Mouse (Mus musculus): ENCODE results near the gene Olfr1391.
"Not testable (repeated sequence)": the region's sequence is repeated elsewhere in the genome, so short reads cannot be mapped to it uniquely, and the experiment has no call there.

The Olfr1391 gene

DNA sequence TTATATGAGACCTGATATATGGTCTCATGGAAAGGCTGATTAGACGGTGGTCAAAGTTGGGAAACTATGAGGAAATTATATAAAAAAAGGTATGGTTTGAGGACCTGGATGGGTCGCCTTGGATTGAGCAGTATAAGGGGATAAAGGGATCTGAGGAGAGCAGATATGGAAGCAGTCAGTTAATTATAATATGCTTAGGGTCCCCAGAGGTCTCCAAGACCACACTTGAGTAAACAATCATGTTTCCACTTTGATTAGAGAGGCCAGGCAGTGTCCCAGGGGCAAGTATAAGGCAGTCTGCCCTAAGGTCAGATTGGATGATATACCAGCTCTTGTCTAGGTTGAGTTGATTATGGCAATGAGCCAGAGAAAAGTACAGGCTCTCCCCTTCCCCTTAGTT is at the start of gene Olfr1391:
Gene Olfr1391, plus strand, starts transcription at position 301 of the 400 bp plus-strand sequence.
- DNase-seq (ENCODE audit: low read depth, low spot score), result no peak

DNA sequence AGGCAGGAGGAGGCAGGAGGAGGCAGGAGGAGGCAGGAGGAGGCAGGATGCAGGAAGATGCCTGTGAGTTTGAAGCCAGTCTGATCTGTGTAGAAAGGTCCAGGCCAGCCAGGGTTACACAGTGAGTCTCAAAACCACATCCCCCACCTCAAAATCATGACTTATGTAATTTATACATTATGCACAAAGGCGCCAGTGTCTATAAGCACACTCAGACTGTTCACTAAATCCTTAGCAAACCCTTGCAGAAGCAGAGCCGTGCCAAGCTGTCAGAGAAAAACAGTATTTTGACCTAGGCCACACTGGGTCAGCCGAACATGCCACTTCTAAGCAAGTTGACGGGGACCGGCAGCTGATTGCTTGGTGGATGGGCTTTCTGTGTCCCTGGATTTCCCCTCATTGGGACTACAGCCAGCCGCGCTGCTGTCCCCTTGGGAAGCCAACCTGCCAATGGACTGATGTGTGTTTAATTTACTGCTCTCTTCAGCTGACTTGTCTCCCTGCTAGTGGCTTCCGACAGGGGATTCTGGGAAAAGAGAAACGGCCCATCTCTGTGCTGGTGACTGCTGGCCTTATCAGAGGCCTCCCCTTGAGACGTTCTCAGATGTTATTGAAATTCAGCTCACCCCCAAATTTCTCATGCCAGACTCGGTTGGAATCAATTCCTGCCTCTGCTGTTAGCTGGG is 48.6 kb upstream of the Olfr1391 start:
- DNase-seq (ENCODE audit: low read depth, low spot score), result no peak

DNA sequence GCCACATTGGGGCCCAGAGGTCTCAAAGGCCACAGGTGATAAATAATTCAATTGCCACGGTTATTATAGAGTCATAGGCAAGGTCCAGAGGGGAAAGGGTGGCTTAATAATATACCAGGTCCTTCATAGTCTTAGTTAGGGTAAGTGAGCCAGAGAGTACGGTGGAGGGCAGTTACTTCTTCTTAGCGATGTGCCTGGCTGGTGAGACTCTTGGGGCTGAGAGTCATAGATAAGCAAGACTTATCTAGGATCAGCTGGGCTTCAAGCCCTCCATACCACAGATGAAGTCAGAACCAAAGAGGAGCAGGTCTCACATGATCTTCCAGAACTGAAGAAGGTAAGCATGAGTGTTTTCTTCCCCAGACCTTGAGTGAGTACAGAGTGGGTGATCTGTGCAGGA is 44.3 kb upstream of the Olfr1391 start, which contains the start of gene Olfr1393:
Gene Olfr1393, plus strand, starts transcription at position 83 of the 400 bp plus-strand sequence.
- DNase-seq (ENCODE audit: low read depth, low spot score), result no peak

DNA sequence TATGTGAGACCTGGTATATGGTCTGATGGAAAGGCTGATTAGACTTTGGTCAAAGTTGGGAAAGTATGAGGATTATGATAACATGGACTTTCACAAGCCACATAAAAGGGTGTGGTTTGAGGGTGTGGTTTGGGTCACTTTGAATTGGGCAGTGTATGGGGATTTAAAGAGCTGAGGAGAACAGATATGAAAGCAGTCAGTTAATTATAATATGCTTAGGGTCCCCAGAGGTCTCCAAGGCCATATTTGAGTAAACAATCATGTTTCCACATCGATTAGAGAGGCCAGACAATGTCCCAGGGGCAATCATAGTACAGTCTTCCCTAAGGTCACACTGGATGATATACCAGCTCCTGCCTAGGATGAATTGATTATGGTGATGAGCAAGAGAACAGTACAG is 37.6 kb upstream of the Olfr1391 start, which contains the start of gene Olfr1392:
Gene Olfr1392, plus strand, starts transcription at position 301 of the 400 bp plus-strand sequence.
- not testable (repeated sequence) for DNase-seq (ENCODE audit: low read depth, low spot score)

DNA sequence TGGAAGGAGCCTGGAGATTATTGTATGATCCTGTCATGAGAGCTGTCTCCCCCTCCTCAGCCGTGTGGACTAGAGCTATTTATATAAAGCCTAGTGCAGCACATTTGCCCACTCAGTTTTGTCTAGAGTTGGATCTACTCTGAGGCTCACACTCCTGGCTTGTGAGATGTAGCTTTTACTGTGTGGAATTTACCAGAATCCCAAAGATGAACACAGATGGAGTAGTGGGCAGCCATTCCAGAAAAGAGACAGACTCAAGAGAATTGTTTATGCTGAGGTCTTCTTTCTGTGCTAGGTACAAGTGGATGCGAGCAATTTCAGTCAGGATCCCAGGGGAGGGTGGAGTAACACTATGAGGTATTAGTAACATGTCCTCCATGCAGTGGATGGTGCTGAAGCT is 35.3 kb upstream of the Olfr1391 start:
- DNase-seq (ENCODE audit: low read depth, low spot score), result no peak

DNA sequence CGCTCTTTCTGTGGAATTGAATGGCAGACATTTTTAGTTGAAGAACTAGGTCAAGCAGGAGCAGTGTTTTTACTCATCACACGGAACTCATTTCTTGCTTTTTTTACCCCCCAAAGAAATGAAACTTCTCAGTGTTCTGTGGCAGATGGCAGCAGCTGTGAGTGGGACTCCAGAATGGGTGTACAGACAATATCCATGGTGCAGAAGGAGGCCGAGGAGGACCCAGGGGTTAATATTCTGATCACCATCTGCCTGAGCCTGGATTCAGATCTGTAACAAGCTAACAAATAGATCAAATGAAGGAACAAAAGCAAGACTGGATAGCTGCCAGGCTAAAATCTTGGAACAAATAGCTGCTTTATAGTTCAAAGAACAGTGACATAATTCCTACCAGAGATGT is 29.8 kb upstream of the Olfr1391 start:
- no peak for DNase-seq (ENCODE audit: low read depth, low spot score)

DNA sequence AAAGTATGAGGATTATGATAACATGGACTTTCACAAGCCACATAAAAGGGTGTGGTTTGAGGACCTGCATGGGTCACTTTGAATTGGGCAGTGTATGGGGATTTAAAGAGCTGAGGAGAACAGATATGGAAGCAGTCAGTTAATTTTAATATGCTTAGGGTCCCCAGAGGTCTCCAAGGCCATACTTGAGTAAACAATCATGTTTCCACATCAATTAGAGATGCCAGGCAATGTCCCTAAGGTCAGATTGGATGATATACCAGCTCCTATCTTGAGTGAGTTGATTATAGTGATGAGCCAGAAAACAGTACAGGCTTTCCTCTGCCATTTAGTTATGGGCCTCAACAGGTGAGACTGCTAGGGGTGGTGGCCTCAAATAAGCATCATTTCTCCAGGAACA is 18.1 kb upstream of the Olfr1391 start, which contains the start of gene Olfr10:
Gene Olfr10, plus strand, starts transcription at position 301 of the 400 bp plus-strand sequence.
- DNase-seq (ENCODE audit: low read depth, low spot score), result no peak

DNA sequence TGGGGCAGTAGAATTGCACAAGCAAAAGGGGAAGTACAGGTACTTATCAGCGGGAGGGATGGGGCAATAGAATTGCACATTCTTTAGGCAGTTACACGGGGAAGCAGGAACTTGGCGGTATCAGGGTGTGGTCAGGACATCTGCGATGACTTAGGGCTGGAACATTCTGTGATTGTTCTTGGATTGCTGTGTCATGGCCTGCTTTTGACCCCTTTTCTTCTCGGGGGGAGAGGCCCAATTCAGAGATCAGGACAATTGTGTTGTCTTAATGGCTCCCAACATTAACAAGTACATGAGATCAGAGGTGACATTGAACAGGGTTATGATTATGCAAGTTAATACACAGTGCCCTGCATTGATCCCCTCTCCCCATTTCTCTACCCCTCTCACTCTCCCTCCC is 14.0 kb upstream of the Olfr1391 start:
- DNase-seq (ENCODE audit: low read depth, low spot score), result peak; percentile 58

DNA sequence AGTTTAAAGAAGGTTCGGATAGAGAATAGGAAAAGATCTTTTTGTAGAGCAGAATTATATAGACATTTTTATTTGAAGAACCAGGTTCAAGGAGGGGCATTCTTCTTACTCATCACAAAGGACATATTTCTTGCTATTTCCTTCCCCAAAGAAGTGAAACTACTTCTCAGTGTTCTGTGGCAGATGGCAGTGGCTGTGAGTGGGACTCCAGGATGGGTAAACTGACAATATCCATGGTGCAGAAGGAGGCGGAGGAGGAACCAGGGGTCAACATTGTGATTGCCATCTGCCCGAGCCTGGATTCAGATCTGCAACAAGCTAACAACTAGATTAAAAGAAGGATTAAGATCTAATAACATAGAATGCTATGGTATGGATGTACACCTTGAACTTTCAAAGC is 4.2 kb downstream of the Olfr1391 start:
- DNase-seq (ENCODE audit: low read depth, low spot score), result no peak

DNA sequence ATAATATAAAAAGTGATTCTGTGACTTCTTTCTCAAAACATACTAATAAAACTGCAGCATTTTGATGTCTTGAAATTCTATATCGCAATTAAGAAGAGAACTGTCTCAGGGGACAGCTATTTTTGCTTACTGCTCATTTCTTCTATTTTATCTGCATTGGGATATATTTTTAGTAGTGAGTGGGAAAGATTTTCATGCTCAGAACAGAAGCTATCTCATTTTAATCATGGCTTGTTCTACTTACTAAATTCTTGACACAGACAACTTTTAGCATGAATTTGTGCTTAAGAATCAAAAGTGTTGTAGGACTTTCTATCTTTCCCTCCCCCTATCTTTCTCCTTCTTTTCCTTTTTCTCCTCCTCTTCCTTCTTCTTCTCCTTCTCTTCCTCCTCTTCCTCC is 7.1 kb downstream of the Olfr1391 start:
- DNase-seq (ENCODE audit: low read depth, low spot score), result no peak

DNA sequence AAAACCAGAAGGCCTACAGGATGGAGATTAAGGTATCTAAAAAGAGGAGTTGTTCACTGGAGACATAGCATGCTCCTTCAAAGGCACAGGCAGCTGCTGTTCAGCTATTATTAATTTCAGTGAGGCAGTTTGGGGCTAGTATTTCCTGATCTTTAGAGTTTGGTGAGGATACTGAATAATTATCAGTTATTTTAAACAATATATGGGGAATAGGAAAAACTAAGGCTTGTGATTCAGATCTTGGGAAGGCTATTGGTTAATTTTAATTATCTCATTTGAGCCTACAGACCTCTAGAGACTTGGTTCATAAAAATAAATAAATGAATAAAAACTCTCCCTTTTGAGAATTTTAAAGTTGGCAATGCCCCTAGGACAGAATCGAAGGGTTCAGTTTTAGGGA is 12.3 kb downstream of the Olfr1391 start, which contains the start of gene Olfr1390:
Gene Olfr1390, plus strand, starts transcription at position 301 of the 400 bp plus-strand sequence.
- DNase-seq (ENCODE audit: low read depth, low spot score), result no peak

DNA sequence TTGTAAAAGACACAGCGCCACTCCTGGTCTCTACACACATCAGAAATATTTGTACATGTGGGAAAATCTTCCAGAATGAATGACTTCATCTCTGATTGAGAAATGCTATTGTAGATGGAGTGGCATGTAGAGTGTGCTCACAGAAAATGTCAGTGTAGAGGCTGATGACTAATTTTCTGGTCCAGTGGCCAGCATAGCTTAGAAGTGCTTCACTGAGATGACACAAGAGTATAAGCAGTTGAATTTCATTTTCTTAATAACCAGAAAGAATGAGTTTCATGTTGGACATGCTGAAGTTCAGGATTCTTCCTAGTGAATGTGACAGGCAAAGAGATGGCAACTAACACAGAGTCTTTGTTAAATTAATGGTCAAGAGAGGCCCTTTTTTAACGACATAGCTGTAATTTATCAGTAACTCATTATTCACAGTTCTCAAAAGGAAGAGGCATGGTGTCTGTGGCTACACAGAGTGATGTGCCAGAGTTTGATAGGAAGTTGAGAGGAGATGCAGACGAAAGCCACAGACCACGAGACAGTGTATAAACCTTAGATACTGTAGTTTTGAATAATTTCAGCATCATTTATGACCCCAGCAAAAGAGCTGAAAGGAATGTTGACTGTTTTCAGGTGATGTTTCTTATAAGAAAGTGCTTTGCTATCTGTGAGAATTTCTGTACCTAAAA is 14.7 kb downstream of the Olfr1391 start:
- no peak for DNase-seq (ENCODE audit: low read depth, low spot score)
